Mouse (Mus musculus) E14TG2a.4 (cell line): ENCODE data around the gene B4gat1.
"Not testable (repeated sequence)": the region's sequence is repeated elsewhere in the genome, so short reads cannot be mapped to it uniquely, and the experiment has no call there.

Source experiments
- CTCF ChIP-seq: conservative IDR thresholded peaks from 2 replicates; pipeline ENCODE4 v1.5.1; 2014; ENCODE audit warnings: low read length
- POU5F1 ChIP-seq: IDR thresholded peaks from 2 replicates; pipeline ENCODE4 v1.6.1; 2014; ENCODE audit warnings: low read length, borderline replicate concordance

GRCm38 (mm10) chr19:5003644-5004043 lies 35.0 kb upstream of the B4gat1 start:
- TF ChIP-seq CTCF, POU5F1: not testable (repeated sequence)
